Mouse (Mus musculus) urinary bladder, adult 18-20 months (tissue): ENCODE data around the gene Bicc1.

Source experiments
- DNase-seq, 2 experiments: peaks; one replicate each; pipeline ENCODE4 v3.0.0; 2022; ENCODE audit warnings: low spot score in 2 of 2, mixed read lengths in 2 of 2

Gene Bicc1

GRCm38 (mm10) chr10:71122480-71122879, 37.0 kb downstream of the Bicc1 start:
- DNase-seq: no peak

DNA sequence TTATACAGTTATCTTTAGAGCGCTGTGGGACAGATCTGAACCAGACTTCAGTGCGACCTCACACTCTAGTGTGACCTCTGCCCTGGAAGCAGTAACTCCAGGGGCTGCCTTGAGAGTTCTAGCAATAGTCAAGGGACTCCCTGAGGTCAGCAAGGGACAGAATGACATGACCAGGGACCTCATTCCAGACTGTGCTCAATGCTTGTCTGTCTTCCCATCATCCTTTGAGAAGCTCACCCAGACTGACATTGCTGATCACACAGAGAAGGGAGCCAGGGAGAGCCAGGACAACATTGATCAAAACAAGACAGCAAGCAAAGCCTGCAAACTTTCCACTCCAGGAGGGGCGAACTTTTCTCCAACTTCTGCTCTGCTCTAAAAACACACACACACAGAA, 38.7 kb downstream of the Bicc1 start:
- no peak for DNase-seq

- no peak for DNase-seq
Observed at GRCm38 (mm10) chr10:71120121-71120768, 39.3 kb downstream of the Bicc1 start.

DNA sequence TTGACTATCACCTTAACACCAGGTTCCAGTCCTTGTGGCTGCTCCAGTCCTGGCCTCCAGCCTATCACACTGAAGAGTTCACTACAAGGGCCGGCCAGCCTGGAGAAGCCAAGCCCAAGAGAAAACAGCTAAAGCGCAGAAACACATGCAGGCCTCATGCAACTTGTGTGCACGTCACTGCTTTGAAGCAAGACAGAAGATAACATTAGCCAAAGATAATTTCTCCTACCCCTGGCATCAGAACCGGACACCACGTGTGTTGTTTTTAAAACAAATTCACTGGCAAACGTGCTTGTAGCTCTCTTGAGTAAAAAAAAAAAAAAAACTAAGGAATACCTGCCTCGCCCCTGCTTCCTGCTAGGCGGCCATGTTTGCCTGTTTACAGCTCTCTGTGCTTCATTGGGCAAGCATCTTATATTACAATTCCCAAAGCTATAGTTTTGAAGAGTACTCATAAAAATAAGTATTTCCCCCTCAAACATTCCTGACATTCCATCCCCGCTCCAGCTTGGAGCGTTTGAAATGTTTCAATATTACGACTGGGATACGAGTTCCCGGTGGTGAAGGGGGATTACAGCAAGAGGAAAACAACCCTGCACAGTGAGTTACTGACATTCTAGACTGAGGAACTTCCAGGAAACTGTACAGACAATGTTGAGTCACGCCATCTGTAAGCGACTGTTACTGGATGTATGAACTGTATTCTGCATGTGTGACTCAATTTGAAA, 40.2 kb downstream of the Bicc1 start:
- no peak for DNase-seq

DNA sequence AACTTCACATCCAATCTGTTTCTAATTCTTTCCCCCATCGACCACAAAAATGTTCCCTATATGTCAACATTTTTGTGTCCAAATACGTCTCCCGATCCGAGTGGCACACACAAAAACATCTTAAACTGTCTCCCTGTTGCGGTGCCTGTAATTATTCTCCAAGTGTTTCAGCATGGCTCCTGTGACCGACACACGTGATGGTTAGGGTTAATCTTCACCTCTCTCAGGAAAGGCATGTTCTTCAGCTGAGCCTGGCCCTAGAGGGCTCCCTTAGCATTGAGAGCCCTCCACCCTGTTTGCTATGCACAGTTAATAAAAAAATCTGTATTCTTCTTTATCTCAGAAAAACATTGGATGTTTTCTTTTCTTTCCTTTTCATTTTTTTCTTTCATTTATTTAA, 41.7 kb downstream of the Bicc1 start:
- no peak for DNase-seq

GRCm38 (mm10) chr10:71114260-71114920, 45.1 kb downstream of the Bicc1 start:
- DNase-seq: no peak

GRCm38 (mm10) chr10:71106491-71107205, 52.9 kb downstream of the Bicc1 start:
- DNase-seq: no peak

DNA sequence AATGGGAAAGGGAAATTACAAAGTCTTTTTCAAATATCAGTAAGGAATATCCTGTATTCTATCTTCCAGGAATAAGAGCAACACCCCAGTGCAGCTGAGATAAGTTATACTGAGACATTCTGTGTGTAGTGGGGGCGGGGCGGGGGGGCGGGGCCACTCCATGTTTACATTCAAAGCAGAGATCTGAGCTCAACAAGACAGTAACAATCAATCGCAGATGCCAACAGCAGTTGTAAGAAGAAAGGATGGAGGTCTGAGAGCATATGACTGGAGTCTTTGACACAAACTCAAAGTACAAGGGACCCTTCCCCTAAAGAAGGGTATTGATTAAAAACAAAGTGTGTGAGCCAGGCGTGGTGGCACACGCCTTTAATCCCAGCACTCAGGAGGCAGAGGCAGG, 54.7 kb downstream of the Bicc1 start:
- no peak for DNase-seq

DNA sequence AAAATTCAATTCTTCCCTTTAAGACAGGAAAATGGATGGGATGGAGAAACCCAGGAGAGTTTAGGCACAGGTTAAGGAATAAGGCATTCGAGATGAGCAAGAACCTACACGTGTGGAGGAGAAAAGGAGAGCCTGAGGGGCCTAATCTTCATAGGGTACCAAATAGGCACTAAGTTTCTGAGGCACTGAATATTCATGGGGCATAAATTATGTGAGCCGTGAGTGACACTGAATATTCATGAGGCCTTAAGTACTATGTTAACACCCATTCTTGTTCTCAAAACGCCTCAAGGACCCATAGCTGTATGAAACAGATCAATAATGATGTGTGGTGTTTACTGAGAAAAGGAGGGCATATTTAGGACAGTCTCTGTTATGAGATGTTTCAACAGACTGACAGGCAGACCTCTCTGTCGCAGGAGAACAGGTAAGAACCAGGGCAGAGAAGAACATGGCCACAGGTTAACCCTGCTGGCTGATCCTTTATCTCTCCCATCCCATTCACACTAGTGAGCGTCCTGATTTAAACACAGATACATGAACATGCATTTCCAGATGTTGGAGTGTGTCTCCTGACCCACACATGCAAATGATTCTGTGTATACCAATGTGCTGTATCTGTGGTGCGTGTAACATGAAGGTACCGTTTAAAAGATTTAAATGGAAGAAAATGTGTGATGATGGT, 58.5 kb downstream of the Bicc1 start:
- no peak for DNase-seq

DNA sequence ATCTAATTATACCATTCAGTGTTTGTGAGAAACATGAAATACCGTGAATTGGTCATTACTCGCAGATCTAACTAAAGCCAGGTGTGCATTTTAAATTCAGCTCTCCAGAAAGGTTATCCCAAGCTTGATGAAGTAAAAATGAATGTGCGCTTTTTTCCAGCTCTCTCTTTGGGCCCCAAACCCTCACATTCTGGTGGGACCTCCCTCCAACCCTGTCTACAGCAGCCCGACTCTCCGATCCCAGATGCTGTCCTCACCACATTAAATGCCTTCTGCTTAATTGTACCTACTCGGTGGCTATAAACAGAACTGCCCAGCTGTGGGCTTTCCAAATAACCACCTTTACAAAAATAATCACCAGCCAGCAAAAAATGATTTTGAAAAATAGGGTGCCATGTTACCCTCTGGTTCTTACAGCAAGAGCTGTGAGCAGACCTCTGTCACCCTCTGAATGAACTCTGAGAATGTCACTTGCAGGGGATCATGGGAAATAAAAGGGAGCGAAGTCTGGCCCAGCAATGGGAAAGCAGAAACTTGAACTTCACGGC, 64.7 kb downstream of the Bicc1 start:
- no peak for DNase-seq

DNA sequence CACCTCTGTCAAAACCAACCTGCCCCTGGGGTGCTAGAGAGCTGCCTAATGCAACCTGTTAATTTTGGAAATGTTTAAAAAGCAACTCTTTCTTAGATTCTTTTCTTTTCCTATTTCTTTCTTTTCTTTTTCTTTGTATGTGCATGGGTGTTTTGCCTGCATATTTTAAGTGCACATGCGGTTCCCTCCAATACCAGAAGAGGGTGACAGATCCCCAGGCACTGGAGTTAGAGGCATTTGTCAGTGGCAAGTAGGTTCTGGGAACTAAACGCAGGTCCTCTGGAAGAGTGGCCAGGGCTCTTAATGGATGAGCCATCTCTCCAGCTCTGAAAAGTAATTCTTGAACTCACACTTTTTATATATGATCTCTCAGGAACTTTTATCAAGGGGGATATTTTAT, 66.2 kb downstream of the Bicc1 start:
- no peak for DNase-seq

- no peak for DNase-seq
Observed at GRCm38 (mm10) chr10:71087359-71087716, 72.2 kb downstream of the Bicc1 start.

DNA sequence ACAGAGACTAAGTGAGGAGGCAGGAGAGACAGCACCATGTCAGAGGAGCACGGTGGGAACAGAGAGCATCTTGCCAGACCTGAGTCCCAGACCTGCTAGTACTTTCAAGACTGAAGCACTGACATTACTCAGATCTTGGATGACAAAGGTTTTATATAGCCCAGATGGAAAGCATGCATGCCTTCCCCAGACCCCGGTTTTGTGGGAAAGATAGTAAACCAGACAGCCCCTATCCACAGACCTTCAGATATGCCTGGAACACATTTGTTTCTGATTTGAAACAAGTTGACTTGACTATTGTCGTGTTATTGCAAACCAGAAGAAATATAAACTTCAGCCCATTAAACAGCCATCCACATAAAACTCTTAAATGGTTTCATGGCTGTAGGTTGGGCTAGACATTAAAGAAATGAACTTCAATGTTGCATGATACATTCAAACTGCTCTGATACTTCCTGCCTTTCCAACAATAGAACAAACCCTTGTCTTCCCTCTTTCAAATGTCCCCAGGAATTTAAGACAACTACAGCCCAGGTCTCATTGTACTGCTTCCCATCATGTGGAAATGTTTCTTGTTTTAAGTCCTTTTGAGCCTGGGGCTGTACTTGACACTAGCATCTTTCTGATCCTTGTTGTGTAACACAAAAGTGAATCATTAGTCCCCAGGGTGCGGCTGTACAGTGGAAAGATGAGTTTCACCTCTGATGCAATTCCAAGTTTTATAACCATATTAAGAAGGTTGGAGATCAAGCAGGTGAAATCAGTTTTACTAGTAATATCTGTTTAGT, 72.7 kb downstream of the Bicc1 start:
- no peak for DNase-seq

DNA sequence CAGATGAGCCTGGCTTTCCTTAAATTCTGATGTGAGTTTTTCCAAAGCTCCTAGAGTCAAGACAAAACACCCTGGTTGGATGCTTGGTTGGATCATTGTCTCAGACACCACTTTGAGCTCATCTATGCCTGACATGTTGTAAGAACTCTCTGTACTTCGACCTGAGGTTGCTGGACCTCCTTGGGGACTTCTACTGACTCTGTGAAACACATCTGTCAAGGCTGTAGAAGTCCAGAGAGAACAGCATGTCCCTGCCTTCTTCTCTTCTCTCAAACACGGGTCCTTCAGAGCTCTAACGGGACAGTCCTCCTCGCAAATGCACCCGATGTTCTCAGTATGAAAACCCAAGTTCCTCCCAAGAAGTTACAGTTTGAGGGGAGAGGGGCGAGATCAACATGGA, 76.5 kb downstream of the Bicc1 start:
- no peak for DNase-seq

DNA sequence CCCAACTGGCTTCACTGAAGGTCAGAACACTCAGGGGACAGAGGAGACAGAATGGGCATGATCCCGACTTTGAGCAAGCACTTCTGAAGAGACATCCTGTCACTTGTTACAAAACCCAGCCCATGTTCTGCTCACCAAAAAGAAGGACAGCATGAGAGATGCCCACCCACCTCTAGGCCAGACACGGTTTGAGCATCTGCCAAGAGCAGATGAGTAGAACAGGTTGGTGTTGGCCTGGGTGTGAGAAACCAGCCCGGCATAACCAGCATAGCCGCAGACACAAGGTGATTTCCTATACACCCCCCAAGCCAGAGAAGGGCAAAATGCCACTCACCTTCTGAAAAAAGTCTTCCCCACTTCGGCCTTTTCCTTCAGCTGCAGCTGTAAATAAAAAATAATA, 80.6 kb downstream of the Bicc1 start:
- DNase-seq: no peak

GRCm38 (mm10) chr10:71065009-71065408, 94.5 kb downstream of the Bicc1 start:
- DNase-seq: no peak

DNA sequence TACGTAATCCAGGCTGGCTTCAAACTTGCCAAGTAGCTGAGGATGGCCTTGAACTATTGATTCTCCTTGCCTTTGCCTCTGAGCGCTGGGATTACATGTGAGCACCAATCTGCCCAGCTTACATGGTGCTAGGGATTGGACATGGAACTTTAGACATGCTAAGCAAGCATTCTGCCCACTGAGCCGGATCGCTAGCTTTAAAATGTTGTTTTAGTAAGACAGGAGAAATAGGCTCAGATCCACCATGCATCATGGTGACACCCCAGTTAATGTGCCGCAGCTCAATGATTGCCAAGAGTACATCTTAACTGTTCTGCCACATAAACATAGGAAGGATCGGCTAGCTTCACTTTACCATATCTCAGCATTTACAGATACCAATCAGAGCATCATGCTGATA, 94.9 kb downstream of the Bicc1 start:
- DNase-seq: no peak

DNA sequence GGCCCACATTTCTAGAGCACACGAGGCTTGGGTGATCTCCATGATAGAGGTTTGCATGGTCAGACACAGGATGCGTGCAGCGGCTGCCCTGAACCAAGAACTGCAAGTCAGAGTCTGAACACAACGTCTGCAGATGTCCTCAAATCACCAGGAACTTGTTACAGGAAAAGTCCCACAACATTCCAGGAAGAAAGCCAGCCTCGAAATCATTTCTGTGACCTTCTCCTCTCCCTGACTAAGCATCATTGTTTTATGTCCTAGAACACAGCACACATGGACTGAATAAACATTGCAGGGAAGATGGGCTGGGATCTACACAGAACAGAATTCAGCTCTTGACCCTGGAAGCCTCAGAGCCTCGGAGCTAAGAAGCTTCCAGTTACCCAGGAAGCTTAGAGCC, 97.3 kb downstream of the Bicc1 start:
- no peak for DNase-seq

DNA sequence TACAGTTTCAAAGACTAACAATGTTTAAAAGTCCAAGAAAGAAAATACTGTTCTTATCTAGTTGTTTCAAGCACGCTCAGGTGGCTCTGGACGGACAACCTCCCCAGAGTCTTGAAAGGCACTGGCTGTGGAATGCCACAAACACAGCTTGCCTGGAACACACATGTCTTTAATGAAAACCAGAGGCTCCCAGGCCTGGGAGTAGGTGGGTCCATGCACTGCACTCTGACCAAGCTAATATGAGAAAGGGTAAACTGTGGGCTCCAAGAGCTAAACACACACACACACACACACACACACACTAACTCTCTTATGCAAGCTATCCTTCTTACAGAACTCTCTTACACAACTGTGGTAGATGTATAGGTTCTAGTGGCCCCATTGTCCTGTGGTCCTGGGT, 99.2 kb downstream of the Bicc1 start:
- DNase-seq: no peak

DNA sequence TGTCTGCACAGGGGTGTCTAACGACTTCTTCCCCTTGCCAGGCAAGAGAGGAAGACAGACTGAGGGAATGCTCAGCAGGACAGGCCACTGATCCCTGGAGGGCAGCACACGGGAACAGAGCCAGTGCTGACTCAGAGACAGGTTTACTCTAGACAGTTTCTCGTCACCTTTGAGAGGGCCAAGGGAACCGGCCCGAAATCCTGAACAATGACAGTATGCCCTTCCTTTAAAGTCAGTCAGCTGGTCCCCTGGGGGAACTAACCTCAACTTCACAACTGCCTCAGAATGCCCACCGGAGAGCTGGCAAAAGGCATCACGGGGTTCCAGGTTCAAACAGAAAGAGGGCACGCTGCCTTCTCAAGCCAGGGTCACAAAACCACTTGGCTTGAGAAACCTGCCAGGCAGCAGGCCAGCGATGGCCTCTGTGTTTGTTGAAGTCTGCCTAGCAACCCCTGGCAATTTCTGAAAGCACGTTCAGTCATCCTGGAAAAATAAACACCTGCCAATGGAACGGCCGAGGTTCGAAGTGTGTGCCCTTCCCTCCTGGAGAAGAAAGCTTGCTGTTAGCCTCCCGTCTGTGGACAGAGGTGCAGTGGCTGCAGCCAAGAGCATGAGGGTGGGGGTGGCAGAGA, 100.8 kb downstream of the Bicc1 start:
- DNase-seq: peak in 1 of 2 experiments; percentile 25
